Mouse (Mus musculus) CH12.LX (cell line): ENCODE measurements around the gene Plpp3.

Experiments used
- CTCF ChIP-seq, 2 experiments: IDR thresholded peaks in 1 of 2; conservative IDR thresholded peaks in 1 of 2; 2 replicates each; pipeline ENCODE4 v1.5.1; 2011 to 2012; ENCODE audit warnings: low read depth in 2 of 2, low read length in 2 of 2, improper control_type of control experiment in 1 of 2, inconsistent platforms in 1 of 2, mild to moderate bottlenecking in 1 of 2, moderate library complexity in 1 of 2
- E2F4 ChIP-seq: IDR thresholded peaks from 2 replicates; pipeline ENCODE4 v1.6.1; 2011; ENCODE audit warnings: low read depth, low read length, improper control_type of control experiment; ENCODE audit not compliant: insufficient replicate concordance
- EP300 ChIP-seq: IDR thresholded peaks from 2 replicates; pipeline ENCODE4 v1.6.1; 2011; ENCODE audit warnings: low read length, improper control_type of control experiment
- IRF4 ChIP-seq: IDR thresholded peaks from 2 replicates; pipeline ENCODE4 v1.6.1; 2014; ENCODE audit warnings: low read depth, mild to moderate bottlenecking, inconsistent platforms, low read length, improper control_type of control experiment
- JUND ChIP-seq: conservative IDR thresholded peaks from 2 replicates; pipeline ENCODE4 v1.6.1; 2011; ENCODE audit warnings: low read depth, low read length, improper control_type of control experiment
- MAZ ChIP-seq: IDR thresholded peaks from 2 replicates; pipeline ENCODE4 v1.6.1; 2012; ENCODE audit warnings: low read depth, mild to moderate bottlenecking, inconsistent platforms, low read length, improper control_type of control experiment, moderate library complexity
- MYC ChIP-seq: IDR thresholded peaks from 2 replicates; pipeline ENCODE4 v1.6.1; 2011; ENCODE audit warnings: low read depth, mild to moderate bottlenecking, improper control_type of control experiment, low read length
- PAX5 ChIP-seq: IDR thresholded peaks from 2 replicates; pipeline ENCODE4 v1.6.1; 2012; ENCODE audit warnings: low read length, inconsistent platforms, mixed read lengths
- POLR2A ChIP-seq: IDR thresholded peaks from 2 replicates; pipeline ENCODE4 v1.6.1; 2011; ENCODE audit warnings: low read depth, mild to moderate bottlenecking, improper control_type of control experiment, low read length
- RAD21 ChIP-seq: IDR thresholded peaks from 2 replicates; pipeline ENCODE4 v1.6.1; 2011; ENCODE audit warnings: low read depth, mild to moderate bottlenecking, low read length, improper control_type of control experiment, moderate library complexity
- SMC3 ChIP-seq: IDR thresholded peaks from 2 replicates; pipeline ENCODE4 v1.6.1; 2011; ENCODE audit warnings: low read depth, low read length, improper control_type of control experiment
- USF1 ChIP-seq: IDR thresholded peaks from 2 replicates; pipeline ENCODE4 v1.6.1; 2014; ENCODE audit warnings: low read depth, mild to moderate bottlenecking, inconsistent platforms, low read length, improper control_type of control experiment
- USF2 ChIP-seq: conservative IDR thresholded peaks from 2 replicates; pipeline ENCODE4 v1.6.1; 2011; ENCODE audit warnings: low read depth, low read length, improper control_type of control experiment

- TF ChIP-seq RAD21 (no peak), MAZ (no peak), CTCF (conservative IDR thresholded peaks at IDR 0.05 in 1 of 2, IDR thresholded peaks at IDR 0.05 in 1 of 2; ENCODE audit: low read depth in 2 of 2, low read length in 2 of 2) (no peak), POLR2A (no peak), USF2 (no peak), EP300 (no peak), PAX5 (no peak), USF1 (no peak), JUND (no peak), SMC3 (no peak), E2F4 (no peak), MYC (no peak), IRF4 (no peak)
These were observed 13.0 kb downstream of the Plpp3 start for GRCm38 (mm10) chr4:105169826-105170810.
